Mouse (Mus musculus) CD8-positive naive resting alpha-beta T cell, adult 2 months (primary cell): ENCODE results near the gene Col4a3.
A peak's percentile ranks its signal among the peaks of the same experiment; 100 is the strongest.

Experiments
- DNase-seq, 2 experiments: peaks; one replicate each; pipeline ENCODE4 v3.0.0; 2022; ENCODE audit warnings: low read depth in 2 of 2, low spot score in 2 of 2

Gene Col4a3

GRCm38 (mm10) chr1:82662269-82662668 lies 75.5 kb downstream of the Col4a3 start:
- DNase-seq = no peak

- no peak for DNase-seq
These were observed 76.8 kb downstream of the Col4a3 start for GRCm38 (mm10) chr1:82663522-82663921.

- DNase-seq = no peak
These were observed 99.6 kb downstream of the Col4a3 start for GRCm38 (mm10) chr1:82686328-82686727.

GRCm38 (mm10) chr1:82686866-82687265 lies 100.1 kb downstream of the Col4a3 start:
- no peak for DNase-seq

- no peak for DNase-seq
These were observed 101.2 kb downstream of the Col4a3 start for GRCm38 (mm10) chr1:82687931-82688330.

- no peak for DNase-seq
These were observed 109.2 kb downstream of the Col4a3 start for GRCm38 (mm10) chr1:82695915-82696314.

GRCm38 (mm10) chr1:82717816-82718512 lies 131.2 kb downstream of the Col4a3 start:
- no peak for DNase-seq

- DNase-seq = peak; percentile 82 to 88
These were observed 137.8 kb downstream of the Col4a3 start, which contains the start of gene Mff for GRCm38 (mm10) chr1:82724339-82725025. TSS of gene Mff (plus strand) at chr1:82724890.

GRCm38 (mm10) chr1:82725026-82725874 lies 138.5 kb downstream of the Col4a3 start:
- DNase-seq = no peak

GRCm38 (mm10) chr1:82725875-82726185 lies 139.1 kb downstream of the Col4a3 start:
- no peak for DNase-seq

- no peak for DNase-seq
These were observed 139.8 kb downstream of the Col4a3 start for GRCm38 (mm10) chr1:82726482-82726881.

GRCm38 (mm10) chr1:82733357-82733756 lies 146.6 kb downstream of the Col4a3 start:
- DNase-seq = no peak

- DNase-seq = no peak
These were observed 151.3 kb downstream of the Col4a3 start for GRCm38 (mm10) chr1:82738066-82738465.

- no peak for DNase-seq
These were observed 154.8 kb downstream of the Col4a3 start for GRCm38 (mm10) chr1:82741539-82741938.

GRCm38 (mm10) chr1:82743962-82744361 lies 157.2 kb downstream of the Col4a3 start:
- DNase-seq = no peak

- no peak for DNase-seq
These were observed 159.7 kb downstream of the Col4a3 start for GRCm38 (mm10) chr1:82746408-82746807.

- no peak for DNase-seq
These were observed 161.2 kb downstream of the Col4a3 start for GRCm38 (mm10) chr1:82747714-82748452.

GRCm38 (mm10) chr1:82759520-82759919 lies 172.8 kb downstream of the Col4a3 start:
- peak in 1 of 2 experiments; percentile 9 for DNase-seq

GRCm38 (mm10) chr1:82761454-82762169 lies 174.9 kb downstream of the Col4a3 start:
- DNase-seq = no peak

- DNase-seq = no peak
These were observed 175.6 kb downstream of the Col4a3 start for GRCm38 (mm10) chr1:82762274-82762673.
